Mouse (Mus musculus) neural tube, embryonic 14.5 days (tissue): Measurements from ENCODE around the gene Rhbdl2. TPM values are rescaled to one million over a fixed set of nuclear protein-coding genes. Genes with fewer than 3 reads are reported as not detected.

ENCODE experiments used
- ATAC-seq: fragments of 200-750 bp; cut with Nextera tagmentation; 2 replicates; pipeline ENCODE4 v1.8.0; 2017; ENCODE audit warnings: low read depth, mild to moderate bottlenecking, moderate TSS enrichment, moderate library complexity
- H3K27ac ChIP-seq: fragments of 300-500 bp; sonication (generic); 2 replicates; pipeline ENCODE4 v1.5.1; 2014; ENCODE audit warnings: low read depth, mild to moderate bottlenecking, control low read depth, low read length, moderate library complexity, mixed read lengths
- H3K27me3 ChIP-seq: fragments of 300-500 bp; sonication (generic); 2 replicates; pipeline ENCODE4 v1.6.1; 2014; ENCODE audit warnings: low read length; ENCODE audit not compliant: control insufficient read depth, insufficient read depth
- H3K36me3 ChIP-seq: fragments of 300-500 bp; sonication (generic); 2 replicates; pipeline ENCODE4 v1.6.1; 2014; ENCODE audit warnings: low read length, mixed read lengths; ENCODE audit not compliant: control insufficient read depth, insufficient read depth
- H3K4me1 ChIP-seq: fragments of 300-500 bp; sonication (generic); 2 replicates; pipeline ENCODE4 v1.6.1; 2014; ENCODE audit warnings: low read length; ENCODE audit not compliant: control insufficient read depth, insufficient read depth
- H3K4me2 ChIP-seq: fragments of 300-500 bp; sonication (generic); 2 replicates; pipeline ENCODE4 v1.6.1; 2014; ENCODE audit warnings: mild to moderate bottlenecking, low read depth, low read length, control low read depth
- H3K4me3 ChIP-seq: fragments of 300-500 bp; sonication (generic); 2 replicates; pipeline ENCODE4 v1.5.1; 2014; ENCODE audit warnings: low read depth, low read length, control low read depth, mixed read lengths
- H3K9ac ChIP-seq: fragments of 300-500 bp; sonication (generic); replicated peaks from 2 replicates; pipeline ENCODE4 v1.6.1; 2014; ENCODE audit warnings: low read depth, mild to moderate bottlenecking, control low read depth, low read length, mixed read lengths
- H3K9me3 ChIP-seq: fragments of 300-500 bp; sonication (generic); 2 replicates; pipeline ENCODE4 v1.6.1; 2016; ENCODE audit warnings: low read length; ENCODE audit not compliant: control insufficient read depth
- WGBS: fragments of 180-500 bp; shearing (Covaris S2); extraction: QIAGEN DNeasy Blood & Tissue Kit; methylation state at CpG from one replicate; pipeline ENCODE4 v1.1.7; 2014; 5-methylcytosine and 5-hydroxymethylcytosine counted together
- polyA plus RNA-seq: library from polyadenylated mRNA; unstranded; fragments of >200 nt; fragmentation: Nextera tagmentation; extraction: Ambion mirVana; gene quantifications from 2 replicates; pipeline ENCODE4 v1.2.1, GENCODE M21; 2014

The Rhbdl2 gene
- polyA plus RNA-seq, 1 experiment from 2014 or later: 1.2 TPM

- H3K4me1 ChIP-seq: no peaks in the 10 kb centered on the region
- no peaks in the 10 kb centered on the region for H3K9me3 ChIP-seq
- H3K9ac ChIP-seq: no peak overlapping the region
- H3K36me3 ChIP-seq: no peaks in the 10 kb centered on the region
- H3K27me3 ChIP-seq: no peaks in the 10 kb centered on the region
- no peak overlapping the region for H3K4me2 ChIP-seq
- H3K27ac ChIP-seq: no peak overlapping the region
- 55% methylated on average over 4 of the region's 4 CpGs for WGBS
- no peak overlapping the region for H3K4me3 ChIP-seq
- no peak for ATAC-seq
Measured at GRCm38 (mm10) chr4:123758306-123758705, 29.4 kb upstream of the Rhbdl2 start.

- Histone ChIP-seq H3K27ac (no peak overlapping the region), H3K4me3 (no peak overlapping the region), H3K9ac (no peak overlapping the region), H3K4me1 (no peaks in the 10 kb centered on the region), H3K27me3 (no peaks in the 10 kb centered on the region), H3K9me3 (no peaks in the 10 kb centered on the region), H3K4me2 (no peak overlapping the region), H3K36me3 (no peaks in the 10 kb centered on the region)
- no peak for ATAC-seq
- 81% methylated on average over 6 of the region's 6 CpGs for WGBS
Measured at GRCm38 (mm10) chr4:123765071-123765470, 22.6 kb upstream of the Rhbdl2 start.

GRCm38 (mm10) chr4:123767807-123768206 is 19.9 kb upstream of the Rhbdl2 start:
- H3K36me3 ChIP-seq: no peaks in the 10 kb centered on the region
- H3K4me1 ChIP-seq: no peaks in the 10 kb centered on the region
- no peak overlapping the region for H3K9ac ChIP-seq
- no peak overlapping the region for H3K4me3 ChIP-seq
- no peaks in the 10 kb centered on the region for H3K27me3 ChIP-seq
- H3K27ac ChIP-seq: no peak overlapping the region
- H3K9me3 ChIP-seq: no peaks in the 10 kb centered on the region
- 75% methylated on average over 3 of the region's 3 CpGs for WGBS
- H3K4me2 ChIP-seq: no peak overlapping the region
- ATAC-seq: no peak

GRCm38 (mm10) chr4:123768234-123768633 is 19.4 kb upstream of the Rhbdl2 start:
- Histone ChIP-seq H3K4me2 (no peak overlapping the region), H3K27ac (no peak overlapping the region), H3K4me3 (no peak overlapping the region), H3K4me1 (no peaks in the 10 kb centered on the region), H3K9me3 (no peaks in the 10 kb centered on the region), H3K36me3 (no peaks in the 10 kb centered on the region), H3K9ac (no peak overlapping the region), H3K27me3 (no peaks in the 10 kb centered on the region)
- WGBS: 59% methylated on average over 4 of the region's 4 CpGs
- ATAC-seq: no peak

GRCm38 (mm10) chr4:123792666-123793065 is 5.0 kb downstream of the Rhbdl2 start:
- no peak for ATAC-seq
- Histone ChIP-seq H3K9me3 (no peaks in the 10 kb centered on the region), H3K27me3 (no peaks in the 10 kb centered on the region), H3K9ac (no peak overlapping the region), H3K4me3 (no peak overlapping the region), H3K36me3 (no peaks in the 10 kb centered on the region), H3K27ac (no peak overlapping the region), H3K4me2 (no peak overlapping the region), H3K4me1 (no peaks in the 10 kb centered on the region)
- 95% methylated on average over 2 of the region's 2 CpGs for WGBS

GRCm38 (mm10) chr4:123793136-123793535 is 5.5 kb downstream of the Rhbdl2 start:
- Histone ChIP-seq H3K9ac (no peak overlapping the region), H3K4me2 (no peak overlapping the region), H3K4me1 (0 out of 2 replicates have a peak, but pooled peaks cover 4% of the 10 kb centered on the region), H3K36me3 (no peaks in the 10 kb centered on the region), H3K27ac (no peak overlapping the region), H3K9me3 (no peaks in the 10 kb centered on the region), H3K27me3 (no peaks in the 10 kb centered on the region), H3K4me3 (no peak overlapping the region)
- ATAC-seq: no peak
- 97% methylated on average over 6 of the region's 6 CpGs for WGBS

- H3K9me3 ChIP-seq: no peaks in the 10 kb centered on the region
- H3K4me2 ChIP-seq: no peak overlapping the region
- H3K27me3 ChIP-seq: no peaks in the 10 kb centered on the region
- no peaks in the 10 kb centered on the region for H3K36me3 ChIP-seq
- no peak overlapping the region for H3K27ac ChIP-seq
- H3K9ac ChIP-seq: no peak overlapping the region
- H3K4me1 ChIP-seq: 0 out of 2 replicates have a peak, but pooled peaks cover 4% of the 10 kb centered on the region
- ATAC-seq: no peak
- WGBS: 51% methylated on average over 2 of the region's 2 CpGs
- no peak overlapping the region for H3K4me3 ChIP-seq
Measured at GRCm38 (mm10) chr4:123795057-123795456, 7.4 kb downstream of the Rhbdl2 start.

GRCm38 (mm10) chr4:123797403-123797802 is 9.7 kb downstream of the Rhbdl2 start:
- Histone ChIP-seq H3K9me3 (no peaks in the 10 kb centered on the region), H3K4me2 (no peak overlapping the region; the same call in 1 of the 2 replicates), H3K4me3 (no peak overlapping the region), H3K4me1 (0 out of 2 replicates have a peak, but pooled peaks cover 4% of the 10 kb centered on the region), H3K36me3 (no peaks in the 10 kb centered on the region), H3K9ac (no peak overlapping the region), H3K27me3 (no peaks in the 10 kb centered on the region), H3K27ac (peak overlapping the region; percentile 44)
- WGBS: 61% methylated on average over 3 of the region's 3 CpGs
- no peak for ATAC-seq

GRCm38 (mm10) chr4:123797856-123798255 is 10.2 kb downstream of the Rhbdl2 start:
- H3K9me3 ChIP-seq: no peaks in the 10 kb centered on the region
- peak overlapping the region; percentile 44 for H3K27ac ChIP-seq
- 0 out of 2 replicates have a peak, but pooled peaks cover 4% of the 10 kb centered on the region for H3K4me1 ChIP-seq
- no peaks in the 10 kb centered on the region for H3K27me3 ChIP-seq
- H3K4me3 ChIP-seq: no peak overlapping the region
- H3K36me3 ChIP-seq: no peaks in the 10 kb centered on the region
- peak; percentile 89 for ATAC-seq
- H3K4me2 ChIP-seq: no peak overlapping the region; the same call in 1 of the 2 replicates
- 14% methylated on average over 7 of the region's 7 CpGs for WGBS
- no peak overlapping the region for H3K9ac ChIP-seq
